Mouse (Mus musculus): ENCODE data around the gene Snx10. TPM values are rescaled to one million over a fixed set of nuclear protein-coding genes. Genes with fewer than 3 reads are reported as not detected.

Snx10 gene
- polyA plus RNA-seq, 1 experiment from 2014 or later, result 17.4 TPM

DNA sequence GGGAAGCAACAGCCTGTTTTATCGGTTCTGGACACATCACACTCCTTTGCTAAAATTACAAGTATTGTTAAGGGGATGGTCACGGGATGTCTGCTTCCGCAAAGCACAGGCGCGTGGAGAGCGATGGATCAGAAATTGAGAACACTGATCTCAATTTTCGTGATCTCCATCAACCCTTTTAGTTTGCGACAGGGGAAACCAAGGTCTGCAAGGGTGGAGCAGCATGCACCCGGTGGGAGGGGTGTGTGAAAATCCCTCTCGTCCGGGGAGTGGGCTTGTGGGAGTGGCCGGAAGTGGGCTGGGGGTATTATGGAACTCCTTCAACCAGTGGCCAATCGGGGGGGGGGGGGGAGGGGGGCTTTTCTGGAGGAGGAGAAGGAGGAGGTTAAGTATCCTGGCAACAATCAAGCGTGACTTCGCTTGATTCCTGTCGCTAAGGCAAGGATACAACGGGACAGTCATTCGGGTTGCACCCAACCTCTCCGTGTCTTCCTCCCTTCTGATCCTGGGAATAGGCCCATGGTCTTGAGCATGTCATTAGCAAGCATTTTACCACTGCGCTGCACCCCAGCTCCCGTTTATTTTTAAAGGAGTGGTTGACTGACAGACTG is 725 bp downstream of the Snx10 start:
- Histone ChIP-seq H3K4me3 (ENCODE audit: low read depth, low read length) (peak overlapping the region; percentile 57), H3K4me2 (replicated peaks; ENCODE audit: low read depth) (peak overlapping the region; percentile 94), H3K27ac (replicated peaks) (no peak overlapping the region), H3K36me3 (ENCODE audit: control insufficient read depth, insufficient read depth, low read length) (no peaks in the 10 kb centered on the region), H3K9me3 (ENCODE audit: control insufficient read depth, low read length) (no peaks in the 10 kb centered on the region), H3K9ac (ENCODE audit: low read length) (peak overlapping the region; percentile 68), H3K4me1 (replicated peaks; ENCODE audit: control insufficient read depth, insufficient read depth) (no peaks in the 10 kb centered on the region), H3K27me3 (ENCODE audit: control insufficient read depth, insufficient read depth, low read length) (no peaks in the 10 kb centered on the region)
- DNase-seq (ENCODE audit: low spot score) (peak; percentile 22), ATAC-seq (ENCODE audit: low FRiP score, low TSS enrichment) (peak; percentile 16; the same call in 1 of the 2 replicates)
- TF ChIP-seq EP300 (optimal IDR thresholded peaks at IDR 0.05), result no peak
- TF ChIP-seq CTCF (IDR thresholded peaks at IDR 0.05; ENCODE audit: low read depth), result no peak
- 2% methylated on average over 20 of the region's 21 CpGs for WGBS

DNA sequence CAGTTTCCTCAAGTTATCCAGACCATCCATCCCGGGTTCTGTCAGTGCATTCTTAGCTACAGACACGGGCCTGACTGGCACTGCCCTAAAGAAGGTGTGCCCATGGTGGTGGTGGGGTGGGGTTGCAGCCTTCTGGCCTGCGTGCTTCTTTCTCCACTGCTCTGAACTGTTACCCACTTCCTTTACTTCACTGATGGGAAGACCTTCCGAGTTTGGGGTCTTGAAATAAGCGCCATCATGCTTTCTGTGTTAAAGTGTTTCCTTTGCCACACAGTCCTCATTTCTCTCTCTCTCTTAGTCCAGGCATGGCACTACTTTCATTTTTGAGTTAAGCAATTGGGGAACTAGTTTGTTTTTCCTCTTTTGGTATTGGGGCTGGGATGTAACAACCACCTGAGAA is 1.3 kb downstream of the Snx10 start:
- H3K4me2 ChIP-seq (replicated peaks; ENCODE audit: low read depth), result peak overlapping the region; percentile 94
- TF ChIP-seq CTCF (IDR thresholded peaks at IDR 0.05; ENCODE audit: low read depth), result no peak
- no peak for TF ChIP-seq EP300 (optimal IDR thresholded peaks at IDR 0.05)
- DNase-seq (ENCODE audit: low spot score), result peak; percentile 24
- no peaks in the 10 kb centered on the region for H3K27me3 ChIP-seq (ENCODE audit: control insufficient read depth, insufficient read depth, low read length)
- H3K9ac ChIP-seq (ENCODE audit: low read length), result no peak overlapping the region; the same call in 1 of the 2 replicates
- no peak overlapping the region for H3K27ac ChIP-seq (replicated peaks)
- H3K9me3 ChIP-seq (ENCODE audit: control insufficient read depth, low read length), result no peaks in the 10 kb centered on the region
- H3K36me3 ChIP-seq (ENCODE audit: control insufficient read depth, insufficient read depth, low read length), result no peaks in the 10 kb centered on the region
- 0 out of 2 replicates have a peak, but pooled peaks have one; percentile 49 for ATAC-seq (ENCODE audit: low FRiP score, low TSS enrichment)
- 34% methylated on average over 5 of the region's 5 CpGs for WGBS
- no peaks in the 10 kb centered on the region for H3K4me1 ChIP-seq (replicated peaks; ENCODE audit: control insufficient read depth, insufficient read depth)
- peak overlapping the region; percentile 57; the same call in 1 of the 2 replicates for H3K4me3 ChIP-seq (ENCODE audit: low read depth, low read length)

DNA sequence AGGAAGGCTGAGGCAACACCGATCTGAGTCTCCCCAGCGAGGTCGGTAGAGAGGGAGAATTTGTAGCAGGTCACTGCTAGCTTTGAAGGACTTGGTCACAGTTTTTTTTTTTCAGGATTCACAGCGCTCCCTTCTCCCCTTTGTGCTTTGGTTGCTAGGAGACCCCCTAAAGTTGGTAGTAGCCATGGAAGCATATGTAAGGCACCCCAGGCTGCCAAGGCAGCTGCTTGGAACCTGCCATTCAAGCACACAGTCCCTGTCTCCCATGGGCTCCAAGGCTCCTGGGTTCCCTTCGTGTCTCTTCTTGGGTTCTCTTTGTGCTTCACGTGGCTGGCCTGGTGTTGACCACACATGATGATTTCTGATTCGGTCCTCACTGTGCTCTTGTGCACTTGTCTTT is 5.8 kb downstream of the Snx10 start:
- Histone ChIP-seq H3K4me1 (replicated peaks; ENCODE audit: control insufficient read depth, insufficient read depth) (no peaks in the 10 kb centered on the region), H3K27me3 (ENCODE audit: control insufficient read depth, insufficient read depth, low read length) (no peaks in the 10 kb centered on the region), H3K4me3 (ENCODE audit: low read depth, low read length) (no peak overlapping the region), H3K9me3 (ENCODE audit: control insufficient read depth, low read length) (no peaks in the 10 kb centered on the region), H3K36me3 (ENCODE audit: control insufficient read depth, insufficient read depth, low read length) (no peaks in the 10 kb centered on the region), H3K27ac (replicated peaks) (no peak overlapping the region), H3K4me2 (replicated peaks; ENCODE audit: low read depth) (no peak overlapping the region), H3K9ac (ENCODE audit: low read length) (no peak overlapping the region)
- 81% methylated on average over 7 of the region's 7 CpGs for WGBS
- DNase-seq (ENCODE audit: low spot score) (no peak), ATAC-seq (ENCODE audit: low FRiP score, low TSS enrichment) (no peak)
- TF ChIP-seq EP300 (optimal IDR thresholded peaks at IDR 0.05) (no peak), CTCF (IDR thresholded peaks at IDR 0.05; ENCODE audit: low read depth) (no peak)

DNA sequence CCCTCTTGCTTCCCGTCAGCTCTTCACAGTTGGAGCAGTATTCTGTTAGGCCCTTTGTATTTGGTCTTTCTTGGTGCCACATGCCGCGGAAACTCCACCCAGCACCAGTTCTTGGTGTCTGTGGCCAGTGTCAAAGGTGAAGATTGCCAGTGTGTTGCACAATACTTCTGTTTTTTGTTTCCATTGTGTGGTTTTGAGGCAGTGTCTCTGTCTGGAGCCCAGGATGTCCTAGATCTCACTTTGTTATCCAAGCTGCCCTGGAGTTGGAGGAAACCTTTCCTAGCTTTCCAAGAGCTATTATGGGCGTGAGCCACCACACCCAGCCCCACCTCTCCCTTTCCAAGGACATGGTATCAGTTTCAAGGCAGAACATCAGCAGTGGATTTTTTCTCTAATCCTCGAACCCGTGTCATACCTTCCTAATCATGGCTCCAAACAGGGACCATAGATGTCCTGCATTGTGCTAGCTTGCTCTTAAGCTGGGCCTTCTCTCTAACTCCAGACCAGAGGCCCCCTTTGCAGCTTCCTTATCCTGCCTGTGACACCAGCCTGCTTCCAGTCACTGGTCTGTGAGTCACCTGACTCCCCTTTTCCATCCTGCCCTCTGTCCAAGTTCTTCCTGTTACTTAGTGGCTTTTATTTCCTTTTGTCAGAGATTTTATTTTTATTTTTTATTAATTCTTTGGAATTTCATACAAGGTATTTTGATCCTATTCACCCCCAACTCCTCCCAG is 9.9 kb downstream of the Snx10 start:
- no peak for DNase-seq (ENCODE audit: low spot score)
- no peak overlapping the region for H3K4me3 ChIP-seq (ENCODE audit: low read depth, low read length)
- H3K4me1 ChIP-seq (replicated peaks; ENCODE audit: control insufficient read depth, insufficient read depth), result no peaks in the 10 kb centered on the region
- ATAC-seq (ENCODE audit: low FRiP score, low TSS enrichment), result 0 out of 2 replicates have a peak, but pooled peaks have one; percentile 53
- H3K4me2 ChIP-seq (replicated peaks; ENCODE audit: low read depth), result no peak overlapping the region
- no peaks in the 10 kb centered on the region for H3K9me3 ChIP-seq (ENCODE audit: control insufficient read depth, low read length)
- H3K27me3 ChIP-seq (ENCODE audit: control insufficient read depth, insufficient read depth, low read length), result no peaks in the 10 kb centered on the region
- H3K27ac ChIP-seq (replicated peaks), result no peak overlapping the region
- no peak overlapping the region for H3K9ac ChIP-seq (ENCODE audit: low read length)
- no peaks in the 10 kb centered on the region for H3K36me3 ChIP-seq (ENCODE audit: control insufficient read depth, insufficient read depth, low read length)
- 67% methylated on average over 6 of the region's 6 CpGs for WGBS
- no peak for TF ChIP-seq EP300 (optimal IDR thresholded peaks at IDR 0.05)
- no peak for TF ChIP-seq CTCF (IDR thresholded peaks at IDR 0.05; ENCODE audit: low read depth)

DNA sequence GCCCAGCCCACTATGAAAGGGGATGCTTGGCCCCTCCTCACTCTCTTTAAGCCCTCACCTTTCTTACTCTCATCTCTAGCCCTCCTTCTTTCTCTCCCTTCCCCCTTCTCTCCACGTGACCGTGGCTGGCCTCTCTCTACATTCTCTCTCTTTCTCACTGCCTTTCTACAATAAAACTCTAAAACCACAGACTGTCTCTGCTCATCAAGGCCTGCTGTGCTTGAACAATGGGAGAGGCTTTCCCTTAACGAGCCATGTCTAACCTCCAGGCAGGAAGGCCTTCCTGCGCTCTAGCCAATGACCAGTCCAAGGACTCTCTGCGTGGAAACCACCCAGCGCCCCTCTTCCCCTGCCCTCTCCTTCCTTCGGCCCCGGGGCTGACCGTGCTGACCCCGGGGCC is 11.9 kb downstream of the Snx10 start:
- Histone ChIP-seq H3K36me3 (ENCODE audit: control insufficient read depth, insufficient read depth, low read length) (no peaks in the 10 kb centered on the region), H3K9me3 (ENCODE audit: control insufficient read depth, low read length) (no peaks in the 10 kb centered on the region), H3K27ac (replicated peaks) (no peak overlapping the region), H3K27me3 (ENCODE audit: control insufficient read depth, insufficient read depth, low read length) (no peaks in the 10 kb centered on the region), H3K4me3 (ENCODE audit: low read depth, low read length) (no peak overlapping the region), H3K9ac (ENCODE audit: low read length) (no peak overlapping the region), H3K4me1 (replicated peaks; ENCODE audit: control insufficient read depth, insufficient read depth) (no peaks in the 10 kb centered on the region), H3K4me2 (replicated peaks; ENCODE audit: low read depth) (no peak overlapping the region)
- no peak for ATAC-seq (ENCODE audit: low FRiP score, low TSS enrichment)
- 85% methylated on average over 10 of the region's 10 CpGs for WGBS
- TF ChIP-seq CTCF (IDR thresholded peaks at IDR 0.05; ENCODE audit: low read depth) (no peak), EP300 (optimal IDR thresholded peaks at IDR 0.05) (no peak)
- no peak for DNase-seq (ENCODE audit: low spot score)

DNA sequence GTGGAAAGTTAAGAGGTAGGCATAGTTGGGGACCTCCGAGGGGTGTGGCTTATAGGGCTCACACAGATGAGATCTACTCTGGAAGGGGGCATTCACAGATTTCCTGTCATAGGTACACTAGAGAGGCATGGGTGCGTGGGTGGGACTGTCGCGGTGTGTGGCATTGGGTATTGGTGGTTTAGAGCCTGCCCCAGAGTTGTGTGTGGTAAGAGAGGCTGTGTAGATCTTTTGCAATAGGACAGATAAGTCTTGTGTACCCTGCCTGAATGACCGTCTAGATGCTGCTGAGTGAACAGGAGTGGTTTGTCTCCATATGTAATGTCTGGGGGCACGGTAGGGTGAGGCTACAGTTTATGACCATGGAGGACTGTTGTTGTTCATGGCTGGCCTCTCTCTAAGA is 16.8 kb downstream of the Snx10 start:
- ATAC-seq (ENCODE audit: low FRiP score, low TSS enrichment), result no peak
- no peak overlapping the region for H3K4me3 ChIP-seq (ENCODE audit: low read depth, low read length)
- WGBS, result 77% methylated on average over 6 of the region's 6 CpGs
- H3K4me1 ChIP-seq (replicated peaks; ENCODE audit: control insufficient read depth, insufficient read depth), result no peaks in the 10 kb centered on the region
- no peaks in the 10 kb centered on the region for H3K36me3 ChIP-seq (ENCODE audit: control insufficient read depth, insufficient read depth, low read length)
- TF ChIP-seq EP300 (optimal IDR thresholded peaks at IDR 0.05) (no peak), CTCF (IDR thresholded peaks at IDR 0.05; ENCODE audit: low read depth) (no peak)
- H3K4me2 ChIP-seq (replicated peaks; ENCODE audit: low read depth), result no peak overlapping the region
- no peaks in the 10 kb centered on the region for H3K27me3 ChIP-seq (ENCODE audit: control insufficient read depth, insufficient read depth, low read length)
- no peak for DNase-seq (ENCODE audit: low spot score)
- H3K9ac ChIP-seq (ENCODE audit: low read length), result no peak overlapping the region
- H3K27ac ChIP-seq (replicated peaks), result no peak overlapping the region
- H3K9me3 ChIP-seq (ENCODE audit: control insufficient read depth, low read length), result no peaks in the 10 kb centered on the region
